Mouse (Mus musculus) layer of hippocampus, adult 11-12 months (tissue): Measurements from ENCODE around the gene Omt2b.
A peak's percentile ranks its signal among the peaks of the same experiment; 100 is the strongest.
"Not testable (repeated sequence)": the region's sequence is repeated elsewhere in the genome, so short reads cannot be mapped to it uniquely, and the experiment has no call there.

Source experiments
- DNase-seq: peaks from one replicate; pipeline ENCODE4 v3.0.0; 2022; ENCODE audit warnings: low spot score

Gene Omt2b

DNA sequence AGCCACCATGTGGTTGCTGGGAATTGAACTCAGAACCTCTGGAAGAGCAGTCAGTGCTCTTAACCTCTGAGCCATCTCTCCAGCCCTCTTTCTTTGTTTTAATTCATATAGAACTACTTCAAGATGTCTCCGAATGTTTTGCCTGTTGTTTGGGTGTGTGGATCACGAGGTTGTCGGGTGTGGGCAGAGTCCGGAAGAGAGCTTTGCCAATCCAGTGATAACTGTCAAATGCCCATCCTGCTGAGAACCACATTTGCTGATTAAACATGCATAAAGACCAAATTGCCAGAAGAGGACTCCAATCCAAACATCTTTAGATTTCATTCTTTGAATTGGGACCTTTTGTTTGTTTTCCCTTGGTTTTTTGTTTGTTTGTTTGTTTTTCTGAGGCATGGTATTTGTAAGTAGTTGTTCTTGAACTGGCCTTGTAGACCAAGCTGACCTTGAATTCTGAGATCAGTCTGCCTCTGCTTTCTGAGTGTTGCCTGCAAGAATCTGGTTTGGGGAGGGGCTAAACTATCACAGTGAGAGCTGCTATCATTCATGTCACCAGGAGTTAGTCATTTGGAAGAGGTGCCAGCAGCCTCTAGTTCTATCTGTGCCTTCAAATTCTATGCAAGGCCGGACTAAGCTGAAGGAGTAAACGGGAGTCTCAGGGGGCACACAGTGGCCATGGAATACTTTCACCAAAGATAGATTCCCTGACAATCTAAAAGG, 24.3 kb downstream of the Omt2b start:
- DNase-seq = no peak

- no peak for DNase-seq
These were observed 27.5 kb downstream of the Omt2b start for GRCm38 (mm10) chr9:78354665-78355578.

DNA sequence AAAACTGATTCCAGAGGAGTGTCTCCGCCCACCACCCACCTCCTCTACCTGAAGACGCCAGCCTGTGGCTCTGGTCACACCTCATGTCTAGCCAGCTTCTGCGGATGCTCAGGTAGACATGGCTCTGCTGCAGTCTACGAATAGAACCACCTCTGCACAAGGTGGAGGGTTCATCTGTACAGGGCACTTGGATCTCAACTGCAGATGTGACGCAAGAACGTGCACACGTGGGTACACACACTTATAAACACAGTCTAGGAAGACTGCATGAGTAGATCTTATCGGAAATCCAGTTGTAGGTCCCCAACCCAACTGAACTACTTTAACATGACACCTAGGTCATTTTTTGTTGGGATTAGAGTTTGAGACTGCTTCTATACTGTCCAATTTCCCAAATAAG, 28.2 kb downstream of the Omt2b start, which contains the start of gene Gsta2:
Gene Gsta2, minus strand, starts transcription at position 178 of the 400 bp plus-strand sequence.
- DNase-seq = no peak

DNA sequence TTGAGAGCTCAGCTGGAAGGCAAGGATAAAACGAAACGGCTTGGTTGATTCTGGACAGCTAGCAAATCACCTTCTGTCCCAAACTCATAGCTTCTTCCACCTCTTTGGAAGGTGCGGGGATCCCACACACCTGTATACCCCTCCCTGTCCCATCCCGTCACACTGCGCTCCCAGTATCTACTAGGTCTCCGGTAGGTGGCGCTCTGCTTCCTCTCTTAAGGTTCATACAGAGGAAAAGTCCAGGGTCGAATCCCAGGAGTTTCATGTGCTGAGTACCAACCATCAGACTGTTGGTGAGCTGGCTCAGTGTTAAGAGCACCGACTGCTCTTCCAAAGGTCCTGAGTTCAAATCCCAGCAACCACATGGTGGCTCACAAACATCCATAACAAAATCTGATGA, 30.7 kb downstream of the Omt2b start:
- DNase-seq = peak; percentile 47

- DNase-seq = no peak
These were observed 32.5 kb downstream of the Omt2b start for GRCm38 (mm10) chr9:78359750-78360483.

DNA sequence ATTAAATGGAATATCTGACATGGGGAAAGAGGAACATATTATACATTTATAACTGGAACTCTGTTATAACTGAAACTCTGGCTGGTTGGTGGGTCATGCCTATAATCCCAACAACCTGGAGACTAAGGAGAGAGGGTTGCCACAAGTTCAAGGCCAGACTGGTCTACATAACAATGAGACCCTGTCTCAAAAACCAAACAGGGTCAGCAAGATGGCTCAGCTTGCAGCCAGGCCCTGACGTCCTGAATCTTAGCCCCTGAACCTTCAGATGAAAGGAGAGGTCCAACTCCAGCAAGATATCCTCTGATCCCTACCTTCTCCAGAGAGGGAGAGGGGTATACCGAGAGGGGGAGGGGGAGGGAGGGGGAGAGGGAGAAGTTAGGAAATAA, 33.1 kb downstream of the Omt2b start:
- no peak for DNase-seq

GRCm38 (mm10) chr9:78363374-78363773, 36.0 kb downstream of the Omt2b start:
- DNase-seq = no peak

GRCm38 (mm10) chr9:78364701-78365100, 37.3 kb downstream of the Omt2b start:
- no peak for DNase-seq

GRCm38 (mm10) chr9:78365850-78366544, 38.6 kb downstream of the Omt2b start:
- no peak for DNase-seq

GRCm38 (mm10) chr9:78367959-78368358, 40.6 kb downstream of the Omt2b start, which contains the start of gene Dppa5a:
Gene Dppa5a (minus strand): TSS chr9:78368177.
- not testable (repeated sequence) for DNase-seq

- DNase-seq = no peak
These were observed 41.4 kb downstream of the Omt2b start for GRCm38 (mm10) chr9:78368671-78369293.

DNA sequence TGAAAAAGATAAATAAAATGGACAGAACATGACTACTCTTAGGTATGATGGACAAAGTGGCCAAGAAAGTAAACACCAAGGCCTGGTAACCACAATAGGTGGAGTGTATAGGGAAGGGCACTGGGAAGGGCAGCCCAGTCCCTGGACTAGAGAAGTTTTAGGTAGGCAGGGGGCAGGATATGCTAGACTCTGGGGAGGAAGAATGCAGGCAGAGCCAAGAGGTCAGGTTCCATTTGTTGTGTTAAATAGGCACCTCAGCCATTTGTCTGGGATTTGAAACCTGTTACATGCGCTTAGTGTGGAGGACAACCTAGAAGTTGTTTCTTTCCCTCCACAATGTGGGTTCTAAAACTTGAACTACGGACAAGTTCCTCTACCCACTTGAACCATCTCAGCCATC, 42.0 kb downstream of the Omt2b start:
- DNase-seq = no peak

DNA sequence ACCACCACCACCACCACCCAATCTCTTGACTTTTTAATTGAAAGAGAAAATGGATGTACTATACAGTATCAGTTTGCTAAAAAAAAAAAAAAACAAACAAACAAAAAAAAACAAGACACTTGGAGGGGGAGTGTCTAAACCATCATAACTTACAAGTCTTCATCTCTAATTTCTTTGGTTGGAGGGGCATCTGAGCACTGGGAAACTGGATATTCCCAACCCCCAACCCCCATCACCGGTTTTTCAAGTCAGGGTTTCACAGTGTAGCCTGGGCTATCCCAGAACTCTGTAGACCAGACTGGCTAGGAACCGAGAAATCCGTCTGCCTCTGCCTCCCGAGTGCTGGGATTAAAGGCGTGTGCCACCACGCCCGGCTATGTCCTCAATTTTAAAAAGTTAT, 42.4 kb downstream of the Omt2b start:
- no peak for DNase-seq

- DNase-seq = no peak
These were observed 44.1 kb downstream of the Omt2b start for GRCm38 (mm10) chr9:78371441-78371840.

DNA sequence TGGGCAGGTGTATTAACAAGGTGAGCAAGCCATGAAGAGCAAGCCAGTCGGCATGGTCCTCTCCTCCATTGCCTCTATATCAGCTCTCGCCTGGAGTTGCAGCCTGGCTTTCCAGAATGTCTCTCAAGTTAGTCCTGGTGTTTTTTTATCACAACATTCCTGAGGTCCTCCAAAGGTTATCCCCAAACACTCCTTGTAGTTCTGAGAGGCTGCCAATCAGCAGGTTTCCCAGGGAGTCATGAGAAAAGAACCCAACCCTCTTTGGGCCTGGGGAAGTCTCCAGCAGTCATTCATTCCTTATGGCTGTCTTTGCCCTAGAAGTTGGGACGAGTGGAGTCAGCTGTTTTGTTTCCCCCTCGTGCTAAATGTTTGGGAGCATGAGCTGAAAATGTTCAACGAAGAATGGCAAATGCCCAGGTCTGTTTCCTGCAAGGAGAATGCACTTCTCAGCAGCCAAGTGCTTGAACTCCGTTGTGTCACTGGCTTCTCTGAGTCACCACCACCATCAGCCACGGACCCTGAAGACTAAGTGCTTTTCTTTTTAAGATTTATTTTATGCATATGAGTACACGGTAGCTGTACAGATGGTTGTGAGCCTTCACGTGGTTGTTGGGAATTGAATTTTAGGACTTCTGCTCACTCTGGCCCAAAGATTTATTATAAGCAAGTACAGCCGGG, 45.6 kb downstream of the Omt2b start:
- no peak for DNase-seq

GRCm38 (mm10) chr9:78374397-78374796, 47.0 kb downstream of the Omt2b start:
- DNase-seq = no peak

DNA sequence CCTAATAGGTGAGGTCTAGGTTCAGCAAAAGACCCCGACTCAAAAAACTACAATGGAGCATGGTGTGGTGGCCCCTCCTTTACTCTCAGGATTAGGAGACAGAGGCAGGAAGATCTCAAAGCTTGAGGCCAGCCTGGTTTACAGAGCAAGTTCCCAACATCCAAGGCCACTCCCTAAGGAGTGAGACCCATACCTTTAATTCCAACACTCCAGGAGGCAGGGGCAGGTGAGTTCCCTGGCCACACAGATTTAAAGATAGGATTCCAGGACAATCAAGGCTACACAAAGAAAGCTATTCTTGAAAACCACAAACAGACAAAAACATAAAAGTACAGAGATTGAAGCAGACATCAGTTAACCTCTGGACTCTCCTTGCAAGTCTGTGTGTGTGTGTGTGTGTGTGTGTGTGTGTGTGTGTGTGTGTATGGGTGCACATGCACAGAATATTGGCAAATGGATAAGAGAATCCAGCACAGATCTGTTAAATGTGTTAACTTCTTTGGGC, 47.5 kb downstream of the Omt2b start:
- DNase-seq = no peak

- no peak for DNase-seq
These were observed 48.1 kb downstream of the Omt2b start for GRCm38 (mm10) chr9:78375486-78375885.

- DNase-seq = no peak
These were observed 50.2 kb downstream of the Omt2b start for GRCm38 (mm10) chr9:78377546-78377945.

DNA sequence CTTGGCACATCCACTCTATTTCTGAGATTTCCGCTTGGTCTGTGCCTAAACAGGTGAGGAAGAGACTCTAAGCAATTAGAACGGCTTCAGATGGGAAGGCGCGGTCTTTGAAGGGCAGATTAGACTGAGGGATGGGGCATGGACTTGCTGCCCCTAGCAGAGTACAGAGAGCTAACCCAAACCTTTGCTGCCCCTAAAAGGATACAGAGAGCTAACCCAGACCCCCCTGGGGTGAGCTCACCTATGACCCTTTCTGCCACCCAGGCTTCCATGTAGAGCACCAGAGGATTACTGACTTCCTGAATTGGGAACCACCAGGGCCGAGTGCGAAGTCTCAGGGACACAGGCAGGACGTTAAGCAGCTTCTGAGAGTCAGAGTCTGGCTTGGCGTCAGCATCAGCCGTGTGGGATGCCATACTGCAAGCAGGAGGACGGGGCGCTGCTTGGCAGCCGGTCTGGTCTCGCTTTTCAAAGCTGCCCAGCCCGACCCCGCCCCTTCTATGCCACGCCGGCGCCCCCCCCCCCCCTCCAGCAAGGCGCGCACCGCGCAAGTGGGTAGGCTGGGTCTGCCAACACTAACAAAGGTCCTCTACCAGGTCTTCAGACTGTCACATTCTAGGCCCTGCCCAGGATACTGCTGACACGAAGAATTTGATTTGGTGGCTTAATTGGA, 50.9 kb downstream of the Omt2b start, which contains the start of gene Ooep:
Gene Ooep, minus strand, starts transcription at position 613 of the 673 bp plus-strand sequence.
- DNase-seq = no peak
